Mouse (Mus musculus) lung, postnatal 0 days (tissue): ENCODE results near the gene Clptm1l.

Source experiments
- CTCF ChIP-seq: IDR thresholded peaks from 2 replicates; pipeline ENCODE4 v1.5.1; 2016; ENCODE audit warnings: antibody characterized with exemption, mild to moderate bottlenecking
- EP300 ChIP-seq: IDR thresholded peaks from 2 replicates; pipeline ENCODE4 v1.6.1; 2016; ENCODE audit warnings: antibody characterized with exemption, mild to moderate bottlenecking, control low read depth

DNA sequence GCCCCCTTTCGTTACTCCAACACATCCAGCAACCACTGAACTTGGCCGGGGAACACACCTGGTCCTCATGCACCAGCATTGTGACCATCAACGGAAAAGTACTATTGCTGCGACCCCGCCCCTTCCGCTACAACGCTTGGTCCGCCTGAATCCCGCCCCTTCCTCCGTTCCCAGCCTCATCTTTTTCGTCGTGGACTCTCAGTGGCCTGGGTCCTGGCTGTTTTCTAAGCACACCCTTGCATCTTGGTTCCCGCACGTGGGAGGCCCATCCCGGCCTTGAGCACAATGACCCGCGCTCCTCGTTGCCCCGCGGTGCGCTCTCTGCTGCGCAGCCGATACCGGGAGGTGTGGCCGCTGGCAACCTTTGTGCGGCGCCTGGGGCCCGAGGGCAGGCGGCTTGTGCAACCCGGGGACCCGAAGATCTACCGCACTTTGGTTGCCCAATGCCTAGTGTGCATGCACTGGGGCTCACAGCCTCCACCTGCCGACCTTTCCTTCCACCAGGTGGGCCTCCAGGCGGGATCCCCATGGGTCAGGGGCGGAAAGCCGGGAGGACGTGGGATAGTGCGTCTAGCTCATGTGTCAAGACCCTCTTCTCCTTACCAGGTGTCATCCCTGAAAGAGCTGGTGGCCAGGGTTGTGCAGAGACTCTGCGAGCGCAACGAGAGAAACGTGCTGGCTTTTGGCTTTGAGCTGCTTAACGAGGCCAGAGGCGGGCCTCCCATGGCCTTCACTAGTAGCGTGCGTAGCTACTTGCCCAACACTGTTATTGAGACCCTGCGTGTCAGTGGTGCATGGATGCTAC lies 23.1 kb downstream of the Clptm1l start, which contains the start of gene Tert:
- peak; percentile 61 for TF ChIP-seq CTCF
- TF ChIP-seq EP300: no peak
